Mouse (Mus musculus): ENCODE data around the gene Pkp1. TPM values are rescaled to one million over a fixed set of nuclear protein-coding genes. Genes with fewer than 3 reads are reported as not detected.

The Pkp1 gene
- polyA plus RNA-seq, 1 experiment from 2014 or later: 20.1 TPM

DNA sequence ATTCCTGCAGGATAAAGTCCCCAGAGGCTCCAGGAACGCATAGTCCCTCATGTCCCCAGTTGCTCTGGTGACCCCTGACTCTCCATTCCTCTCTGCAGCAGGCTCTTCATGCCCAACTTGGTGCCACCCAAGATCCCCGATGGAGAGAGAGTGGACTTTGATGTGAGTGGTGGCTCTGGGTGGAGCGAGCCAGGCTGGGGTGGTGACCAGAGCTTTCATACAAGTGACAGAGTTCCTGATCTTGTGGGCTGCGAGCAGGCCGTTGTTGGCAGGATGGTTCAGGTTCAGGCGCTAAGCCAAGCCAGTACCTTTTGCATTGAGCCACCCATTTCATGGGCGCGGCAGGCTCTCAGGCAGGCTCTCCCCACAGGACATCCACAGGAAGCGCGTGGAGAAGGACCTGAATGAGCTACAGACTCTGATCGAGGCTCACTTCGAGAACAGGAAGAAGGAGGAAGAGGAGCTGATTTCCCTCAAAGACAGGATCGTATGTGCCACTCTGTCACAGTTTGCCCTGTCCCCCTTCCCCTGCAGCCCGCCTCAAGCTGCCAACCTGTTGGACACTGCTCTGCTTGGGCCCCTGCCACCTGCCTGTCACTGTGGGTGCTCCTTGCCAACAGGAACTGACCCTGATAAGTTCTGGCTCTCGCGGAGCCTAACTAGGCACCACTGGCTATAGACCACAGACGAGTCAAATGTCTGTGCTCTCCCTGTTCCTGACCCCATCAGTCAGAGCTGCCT, 71.2 kb downstream of the Pkp1 start:
- H3K27ac ChIP-seq (replicated peaks; ENCODE audit: low read depth, low read length): no peak overlapping the region
- 85% methylated on average over 17 of the region's 17 CpGs for WGBS
- peaks cover 4% of the 10 kb centered on the region; the same call in 1 of the 2 replicates for H3K4me1 ChIP-seq (ENCODE audit: control insufficient read depth, insufficient read depth, low read length)
- H3K4me2 ChIP-seq (ENCODE audit: low read depth, low read length): no peak overlapping the region
- H3K9ac ChIP-seq (ENCODE audit: low read depth, low read length): no peak overlapping the region
- H3K36me3 ChIP-seq (ENCODE audit: control insufficient read depth, insufficient read depth, low read length): no peaks in the 10 kb centered on the region
- H3K4me3 ChIP-seq (ENCODE audit: low read depth, low read length): no peak overlapping the region
- no peak for DNase-seq (ENCODE audit: low spot score)
- ATAC-seq (ENCODE audit: low read depth): no peak
- no peaks in the 10 kb centered on the region for H3K27me3 ChIP-seq (replicated peaks; ENCODE audit: control insufficient read depth, insufficient read depth, low read length)
- H3K9me3 ChIP-seq (ENCODE audit: control insufficient read depth, low read length): no peaks in the 10 kb centered on the region

DNA sequence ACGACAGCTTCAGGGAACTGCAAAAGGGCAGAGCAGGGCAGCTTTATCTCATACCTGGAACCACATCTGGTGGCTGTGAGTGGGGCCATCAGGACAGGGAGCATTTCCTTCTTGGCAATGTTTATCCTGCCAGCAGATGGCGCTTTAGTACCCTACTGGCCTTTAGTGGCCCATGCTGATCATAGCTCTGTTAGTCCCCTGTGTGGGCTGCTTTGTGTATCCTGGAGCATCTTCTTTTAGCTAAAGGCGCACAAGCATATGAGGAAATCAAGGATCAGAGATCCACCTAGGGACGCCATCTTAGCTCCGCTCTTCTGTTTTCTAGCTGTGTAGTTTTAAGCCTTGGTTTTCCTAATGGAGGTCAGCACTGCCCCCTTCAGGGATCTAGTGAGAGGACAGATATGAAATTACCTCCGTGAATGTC, 71.9 kb downstream of the Pkp1 start:
- H3K9ac ChIP-seq (ENCODE audit: low read depth, low read length): no peak overlapping the region
- no peak overlapping the region for H3K27ac ChIP-seq (replicated peaks; ENCODE audit: low read depth, low read length)
- peak; percentile 51 for ATAC-seq (ENCODE audit: low read depth)
- H3K4me3 ChIP-seq (ENCODE audit: low read depth, low read length): no peak overlapping the region
- 33% methylated on average over 5 of the region's 6 CpGs for WGBS
- DNase-seq (ENCODE audit: low spot score): peak; percentile 51
- H3K4me1 ChIP-seq (ENCODE audit: control insufficient read depth, insufficient read depth, low read length): 0 out of 2 replicates have a peak, but pooled peaks cover under 1% of the 10 kb centered on the region
- H3K9me3 ChIP-seq (ENCODE audit: control insufficient read depth, low read length): no peaks in the 10 kb centered on the region
- H3K4me2 ChIP-seq (ENCODE audit: low read depth, low read length): no peak overlapping the region
- no peaks in the 10 kb centered on the region for H3K36me3 ChIP-seq (ENCODE audit: control insufficient read depth, insufficient read depth, low read length)
- H3K27me3 ChIP-seq (replicated peaks; ENCODE audit: control insufficient read depth, insufficient read depth, low read length): no peaks in the 10 kb centered on the region

DNA sequence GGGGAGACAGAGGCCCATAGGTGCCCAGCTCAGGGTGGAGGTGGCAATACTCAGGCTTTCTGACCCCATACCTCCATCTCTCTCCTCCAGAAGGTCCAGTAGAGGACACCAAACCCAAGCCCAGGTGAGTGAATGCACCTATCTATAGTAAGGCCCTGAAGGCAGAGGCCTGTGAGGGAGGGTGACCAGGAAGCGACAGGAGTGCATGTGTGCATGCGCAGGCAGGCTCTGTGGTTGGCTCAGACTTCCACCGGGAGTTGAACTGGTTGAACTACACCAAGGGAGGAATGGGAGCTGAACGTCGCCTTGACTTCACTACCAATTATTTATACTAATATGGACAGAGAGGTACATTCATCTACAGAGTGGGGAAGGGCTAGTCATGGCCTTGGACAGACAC, 72.4 kb downstream of the Pkp1 start:
- H3K9ac ChIP-seq (ENCODE audit: low read depth, low read length): no peak overlapping the region
- no peak overlapping the region for H3K4me2 ChIP-seq (ENCODE audit: low read depth, low read length)
- no peaks in the 10 kb centered on the region for H3K27me3 ChIP-seq (replicated peaks; ENCODE audit: control insufficient read depth, insufficient read depth, low read length)
- H3K9me3 ChIP-seq (ENCODE audit: control insufficient read depth, low read length): no peaks in the 10 kb centered on the region
- WGBS: 78% methylated on average over 5 of the region's 5 CpGs
- DNase-seq (ENCODE audit: low spot score) (no peak), ATAC-seq (ENCODE audit: low read depth) (no peak)
- no peaks in the 10 kb centered on the region for H3K4me1 ChIP-seq (ENCODE audit: control insufficient read depth, insufficient read depth, low read length)
- no peak overlapping the region for H3K4me3 ChIP-seq (ENCODE audit: low read depth, low read length)
- H3K27ac ChIP-seq (replicated peaks; ENCODE audit: low read depth, low read length): no peak overlapping the region
- H3K36me3 ChIP-seq (ENCODE audit: control insufficient read depth, insufficient read depth, low read length): no peaks in the 10 kb centered on the region

DNA sequence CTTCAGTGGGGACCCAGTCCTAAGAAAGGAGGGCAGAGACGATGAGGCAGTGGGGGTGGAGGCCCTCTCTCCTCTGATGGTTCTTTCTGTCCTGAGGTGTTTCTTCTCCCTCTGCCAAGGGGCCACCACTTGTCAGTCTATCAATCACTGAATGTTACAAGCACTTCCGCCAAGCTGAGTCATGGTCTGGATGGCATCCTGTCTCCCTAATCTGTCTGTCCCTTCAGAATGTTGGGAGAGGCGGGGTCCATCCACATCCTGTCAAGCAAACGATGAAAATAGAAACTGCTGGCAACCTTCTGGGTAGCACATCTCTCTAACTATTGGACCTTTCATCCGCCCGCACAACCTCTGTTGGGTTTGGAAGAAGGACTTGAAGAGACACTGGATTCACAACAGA, 74.5 kb downstream of the Pkp1 start:
- H3K27ac ChIP-seq (replicated peaks; ENCODE audit: low read depth, low read length): no peak overlapping the region
- no peaks in the 10 kb centered on the region for H3K4me1 ChIP-seq (ENCODE audit: control insufficient read depth, insufficient read depth, low read length)
- H3K9ac ChIP-seq (ENCODE audit: low read depth, low read length): no peak overlapping the region
- H3K36me3 ChIP-seq (ENCODE audit: control insufficient read depth, insufficient read depth, low read length): no peaks in the 10 kb centered on the region
- DNase-seq (ENCODE audit: low spot score) (no peak), ATAC-seq (ENCODE audit: low read depth) (no peak)
- no peaks in the 10 kb centered on the region for H3K9me3 ChIP-seq (ENCODE audit: control insufficient read depth, low read length)
- H3K4me3 ChIP-seq (ENCODE audit: low read depth, low read length): no peak overlapping the region
- H3K4me2 ChIP-seq (ENCODE audit: low read depth, low read length): no peak overlapping the region
- H3K27me3 ChIP-seq (replicated peaks; ENCODE audit: control insufficient read depth, insufficient read depth, low read length): no peaks in the 10 kb centered on the region
- 74% methylated on average over 6 of the region's 6 CpGs for WGBS

DNA sequence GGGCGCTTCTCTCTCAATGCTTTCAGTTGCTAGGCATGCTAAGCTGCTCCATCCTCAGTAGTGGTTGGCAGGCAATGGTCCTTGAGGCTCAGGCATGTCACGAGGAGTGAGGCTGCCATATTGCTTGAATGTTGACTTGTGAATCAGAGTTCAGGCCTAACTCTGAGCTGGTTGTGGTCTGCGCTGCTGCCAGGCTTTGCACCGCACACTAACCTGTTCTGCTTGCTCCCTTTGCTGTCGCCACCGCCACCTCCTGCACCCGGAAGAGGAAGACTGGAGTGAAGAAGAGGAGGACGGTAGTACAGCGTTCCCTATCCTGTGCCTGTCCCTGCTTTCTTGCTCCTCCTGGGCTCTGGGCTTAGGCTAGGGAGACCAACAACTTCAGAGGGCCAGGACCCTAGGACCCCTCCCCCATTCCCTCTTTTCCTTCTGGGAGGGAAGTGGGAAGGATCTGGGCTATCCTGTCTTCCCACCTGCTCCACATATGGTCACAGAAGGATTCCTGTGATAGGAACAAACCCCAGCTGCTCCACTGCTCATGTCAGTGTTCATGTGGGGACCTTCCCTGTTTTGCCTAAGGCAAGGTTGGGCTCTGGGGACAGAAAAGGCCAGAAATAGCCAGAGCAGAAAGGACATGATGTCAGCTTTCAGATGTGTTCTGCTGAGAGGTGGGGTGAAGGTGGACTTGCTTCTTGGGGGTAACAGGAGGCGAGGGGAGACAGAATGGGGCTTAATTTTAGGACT, 75.3 kb downstream of the Pkp1 start:
- ATAC-seq (ENCODE audit: low read depth): no peak
- Histone ChIP-seq H3K4me2 (ENCODE audit: low read depth, low read length) (no peak overlapping the region), H3K27ac (replicated peaks; ENCODE audit: low read depth, low read length) (no peak overlapping the region), H3K4me1 (ENCODE audit: control insufficient read depth, insufficient read depth, low read length) (no peaks in the 10 kb centered on the region), H3K4me3 (ENCODE audit: low read depth, low read length) (no peak overlapping the region), H3K9ac (ENCODE audit: low read depth, low read length) (no peak overlapping the region), H3K27me3 (replicated peaks; ENCODE audit: control insufficient read depth, insufficient read depth, low read length) (no peaks in the 10 kb centered on the region), H3K36me3 (ENCODE audit: control insufficient read depth, insufficient read depth, low read length) (no peaks in the 10 kb centered on the region), H3K9me3 (ENCODE audit: control insufficient read depth, low read length) (no peaks in the 10 kb centered on the region)
- DNase-seq (ENCODE audit: low spot score): no peak
- 86% methylated on average over 10 of the region's 10 CpGs for WGBS

DNA sequence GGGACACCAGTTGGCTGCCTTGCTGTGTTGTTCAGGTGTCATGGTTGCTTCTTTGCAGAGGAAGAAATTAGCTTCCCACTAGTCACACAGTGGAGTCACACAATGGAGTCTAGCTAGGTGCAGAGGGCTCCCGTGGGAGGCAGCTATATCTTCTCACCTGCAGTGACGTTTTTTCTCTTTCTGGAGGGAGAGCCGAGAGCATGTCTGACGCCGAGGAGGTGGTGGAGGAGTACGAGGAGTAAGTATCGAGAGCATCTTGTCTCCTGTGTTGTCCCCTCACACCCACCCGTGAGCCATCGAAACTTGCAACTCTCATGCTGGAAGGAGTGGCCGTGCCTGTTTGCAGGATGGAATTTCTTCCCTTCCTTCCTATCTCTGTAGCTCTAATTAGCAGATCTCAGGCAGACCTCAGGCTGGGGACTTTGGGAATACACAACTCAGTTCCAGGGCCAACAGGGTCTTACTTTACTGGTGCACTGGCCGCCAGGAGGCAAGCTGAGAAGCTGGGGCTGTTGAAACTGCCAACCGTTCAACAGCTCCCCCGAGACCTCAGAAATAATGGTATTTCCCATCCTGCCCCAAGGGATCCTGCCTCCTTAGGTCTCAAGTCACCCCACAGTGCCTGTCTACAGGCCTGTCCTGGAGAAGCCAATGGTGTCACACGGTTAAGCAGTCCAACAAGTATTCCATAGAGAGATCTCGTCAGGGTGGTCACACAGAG, 78.2 kb downstream of the Pkp1 start:
- Histone ChIP-seq H3K27me3 (replicated peaks; ENCODE audit: control insufficient read depth, insufficient read depth, low read length) (no peaks in the 10 kb centered on the region), H3K4me2 (ENCODE audit: low read depth, low read length) (no peak overlapping the region), H3K4me3 (ENCODE audit: low read depth, low read length) (no peak overlapping the region), H3K27ac (replicated peaks; ENCODE audit: low read depth, low read length) (no peak overlapping the region), H3K36me3 (ENCODE audit: control insufficient read depth, insufficient read depth, low read length) (no peaks in the 10 kb centered on the region), H3K9ac (ENCODE audit: low read depth, low read length) (no peak overlapping the region), H3K4me1 (ENCODE audit: control insufficient read depth, insufficient read depth, low read length) (peaks cover 5% of the 10 kb centered on the region; the same call in 1 of the 2 replicates), H3K9me3 (ENCODE audit: control insufficient read depth, low read length) (no peaks in the 10 kb centered on the region)
- WGBS: 59% methylated on average over 15 of the region's 15 CpGs
- no peak for ATAC-seq (ENCODE audit: low read depth)
- no peak for DNase-seq (ENCODE audit: low spot score)

DNA sequence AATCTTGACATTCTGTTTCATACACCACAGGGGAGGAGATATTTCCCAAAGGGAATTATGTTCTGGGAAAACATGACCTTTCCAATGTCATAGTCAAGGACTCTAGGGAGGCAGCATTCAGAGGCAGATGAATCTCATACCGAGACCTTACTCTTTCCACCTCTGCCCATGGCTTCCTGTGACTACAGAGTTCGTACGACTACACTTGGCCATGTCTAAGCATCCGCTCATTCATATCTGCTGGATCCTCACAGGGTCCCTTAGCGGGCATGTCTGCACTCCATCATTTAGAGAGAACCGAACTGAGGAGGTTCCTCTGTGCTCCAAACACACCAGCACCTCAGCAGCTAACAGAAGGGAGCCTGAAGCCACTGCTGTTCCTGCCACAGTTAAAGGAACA, 79.9 kb downstream of the Pkp1 start:
- no peaks in the 10 kb centered on the region for H3K36me3 ChIP-seq (ENCODE audit: control insufficient read depth, insufficient read depth, low read length)
- no peak overlapping the region for H3K9ac ChIP-seq (ENCODE audit: low read depth, low read length)
- 88% methylated on average over 6 of the region's 6 CpGs for WGBS
- H3K27ac ChIP-seq (replicated peaks; ENCODE audit: low read depth, low read length): no peak overlapping the region
- H3K4me1 ChIP-seq (ENCODE audit: control insufficient read depth, insufficient read depth, low read length): peaks cover 9% of the 10 kb centered on the region; the same call in 1 of the 2 replicates
- no peak overlapping the region for H3K4me2 ChIP-seq (ENCODE audit: low read depth, low read length)
- H3K4me3 ChIP-seq (ENCODE audit: low read depth, low read length): no peak overlapping the region
- no peak for ATAC-seq (ENCODE audit: low read depth)
- no peaks in the 10 kb centered on the region for H3K27me3 ChIP-seq (replicated peaks; ENCODE audit: control insufficient read depth, insufficient read depth, low read length)
- no peak for DNase-seq (ENCODE audit: low spot score)
- H3K9me3 ChIP-seq (ENCODE audit: control insufficient read depth, low read length): no peaks in the 10 kb centered on the region

DNA sequence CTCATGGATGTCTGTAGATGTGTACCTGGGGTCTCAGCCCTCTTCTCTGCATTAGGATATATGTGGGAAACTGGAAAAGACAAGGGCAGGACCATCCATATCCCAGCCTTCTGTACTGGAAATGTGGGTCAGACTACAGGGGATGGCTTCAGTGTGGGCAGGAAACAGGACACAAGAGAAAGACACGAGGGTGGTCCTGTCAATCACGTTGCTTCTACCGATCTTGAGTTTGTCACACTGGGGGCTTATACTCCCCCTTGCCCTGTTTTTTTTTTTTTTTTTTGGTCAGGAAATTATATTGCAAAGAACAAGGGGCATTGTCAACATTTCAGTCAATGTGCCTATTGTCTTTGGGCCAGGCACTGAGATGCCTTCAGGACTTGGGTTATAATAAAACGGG, 80.4 kb downstream of the Pkp1 start:
- 53% methylated on average over 4 of the region's 4 CpGs for WGBS
- no peak overlapping the region for H3K4me2 ChIP-seq (ENCODE audit: low read depth, low read length)
- H3K27ac ChIP-seq (replicated peaks; ENCODE audit: low read depth, low read length): no peak overlapping the region
- no peak for DNase-seq (ENCODE audit: low spot score)
- H3K4me3 ChIP-seq (ENCODE audit: low read depth, low read length): no peak overlapping the region
- no peak overlapping the region for H3K9ac ChIP-seq (ENCODE audit: low read depth, low read length)
- H3K36me3 ChIP-seq (ENCODE audit: control insufficient read depth, insufficient read depth, low read length): no peaks in the 10 kb centered on the region
- ATAC-seq (ENCODE audit: low read depth): no peak
- peaks cover 9% of the 10 kb centered on the region; the same call in 1 of the 2 replicates for H3K4me1 ChIP-seq (ENCODE audit: control insufficient read depth, insufficient read depth, low read length)
- no peaks in the 10 kb centered on the region for H3K9me3 ChIP-seq (ENCODE audit: control insufficient read depth, low read length)
- H3K27me3 ChIP-seq (replicated peaks; ENCODE audit: control insufficient read depth, insufficient read depth, low read length): no peaks in the 10 kb centered on the region
